Mouse (Mus musculus): ENCODE results near the gene Gulp1.

DNA sequence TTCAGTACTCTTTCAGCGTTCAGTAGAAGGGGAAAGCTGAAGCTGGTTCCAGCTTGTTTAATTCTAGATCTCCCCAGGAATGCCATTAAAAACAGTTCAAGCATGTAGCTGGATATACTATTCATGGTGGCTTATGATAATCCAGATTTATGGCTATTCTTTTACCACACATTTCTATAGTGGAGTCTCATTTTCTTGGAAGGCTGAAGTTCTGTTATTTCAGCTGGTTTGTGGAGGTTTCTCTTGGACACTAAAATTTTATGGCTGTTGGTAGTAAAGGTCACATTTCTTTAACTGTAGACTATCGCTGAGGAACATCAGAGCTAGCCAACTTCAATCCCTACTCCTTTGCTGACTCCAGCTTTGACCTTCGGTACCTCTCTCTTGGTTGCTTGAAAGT lies 29.1 kb downstream of the Gulp1 start:
- TF ChIP-seq CTCF (IDR thresholded peaks at IDR 0.05; ENCODE audit: insufficient read depth, low read depth, low read length) (no peak), POLR2A (IDR thresholded peaks at IDR 0.05; ENCODE audit: insufficient read depth, low read depth, low read length) (no peak)
